Mouse (Mus musculus) neural tube, embryonic 10.5 days (tissue): ENCODE measurements around the gene Kif17.
"Not testable (repeated sequence)": the region's sequence is repeated elsewhere in the genome, so short reads cannot be mapped to it uniquely, and the experiment has no call there.

ENCODE experiments used
- DNase-seq: peaks from one replicate; pipeline ENCODE4 v3.0.0-alpha.2; 2017; ENCODE audit warnings: low spot score; ENCODE audit errors: extremely low spot score

Gene Kif17

DNA sequence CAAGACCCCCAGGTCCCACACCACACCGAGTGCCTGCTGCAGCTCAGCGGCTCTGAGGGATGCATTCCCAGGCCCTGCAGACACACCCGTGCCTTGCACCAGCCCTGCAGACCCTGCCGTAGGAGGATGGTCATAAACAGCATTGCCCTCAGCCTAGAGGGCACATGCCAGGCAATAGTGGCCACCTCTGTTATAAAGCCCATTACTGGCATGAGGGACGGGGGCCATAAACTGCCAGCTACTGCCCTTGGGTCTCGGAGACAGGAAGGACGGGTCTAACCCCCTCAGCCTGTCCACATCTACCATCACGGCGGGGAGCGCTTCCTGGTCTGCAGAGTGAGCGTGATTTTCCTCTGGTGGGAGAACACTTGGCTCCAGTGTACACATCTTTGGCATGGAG lies 62.8 kb downstream of the Kif17 start:
- DNase-seq, result no peak

DNA sequence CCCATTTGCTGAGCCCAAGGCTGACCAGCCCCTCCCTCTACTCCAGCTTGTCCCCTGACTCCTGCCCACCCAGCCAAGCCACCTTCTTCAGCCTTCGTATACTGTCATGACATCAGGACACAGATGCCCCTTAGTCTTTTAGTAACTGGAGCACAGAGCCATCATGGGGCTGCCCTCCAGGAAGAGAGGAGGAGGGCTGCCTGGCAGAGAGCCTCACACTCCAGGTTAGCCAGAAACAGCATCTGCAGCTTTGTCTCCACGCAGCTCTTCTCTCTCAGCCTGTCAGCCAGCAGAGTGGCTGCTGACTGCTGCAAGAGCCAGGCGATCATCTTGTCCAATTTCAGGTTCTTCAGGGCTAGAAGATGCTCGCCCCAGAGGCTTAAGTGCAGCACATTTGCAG lies 63.6 kb downstream of the Kif17 start:
- DNase-seq, result no peak

DNA sequence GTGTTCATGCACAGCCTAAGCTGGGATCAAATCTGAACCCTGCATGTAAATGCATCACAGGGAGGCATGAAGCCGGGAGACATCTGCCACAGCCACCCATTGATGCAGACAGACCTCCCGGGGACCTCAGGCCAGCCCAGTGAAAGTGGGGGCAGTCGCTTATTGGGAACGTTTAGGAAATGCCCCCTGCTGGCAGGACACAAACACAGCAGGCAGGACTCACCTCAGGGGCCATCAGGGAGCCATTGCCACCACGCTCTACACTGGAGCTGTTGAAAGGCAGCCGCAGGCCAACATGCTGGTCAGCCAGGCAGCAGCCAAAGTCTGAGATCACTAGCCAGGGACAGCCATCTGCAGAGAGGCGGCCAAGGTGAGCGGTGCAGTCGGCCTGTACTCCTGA lies 65.5 kb downstream of the Kif17 start:
- no peak for DNase-seq

DNA sequence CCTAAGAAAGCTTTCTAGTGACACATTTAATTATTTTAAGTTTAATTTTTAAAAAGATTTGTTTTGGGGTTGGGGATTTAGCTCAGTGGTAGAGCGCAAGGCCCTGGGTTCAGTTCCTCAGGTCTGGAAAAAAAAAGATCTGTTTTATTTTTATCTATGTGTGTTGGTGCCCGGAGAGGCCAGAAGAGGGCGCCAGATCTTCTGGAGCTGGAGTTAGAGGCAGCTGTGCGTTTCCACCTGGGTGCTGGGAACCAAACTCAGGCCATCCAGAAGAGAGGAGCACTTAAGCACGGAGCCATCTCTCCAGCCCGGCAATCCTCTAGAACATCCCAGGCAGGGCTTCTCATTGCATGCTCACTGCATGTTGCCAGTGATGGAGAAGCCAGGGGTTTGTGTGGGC lies 66.1 kb downstream of the Kif17 start:
- no peak for DNase-seq

DNA sequence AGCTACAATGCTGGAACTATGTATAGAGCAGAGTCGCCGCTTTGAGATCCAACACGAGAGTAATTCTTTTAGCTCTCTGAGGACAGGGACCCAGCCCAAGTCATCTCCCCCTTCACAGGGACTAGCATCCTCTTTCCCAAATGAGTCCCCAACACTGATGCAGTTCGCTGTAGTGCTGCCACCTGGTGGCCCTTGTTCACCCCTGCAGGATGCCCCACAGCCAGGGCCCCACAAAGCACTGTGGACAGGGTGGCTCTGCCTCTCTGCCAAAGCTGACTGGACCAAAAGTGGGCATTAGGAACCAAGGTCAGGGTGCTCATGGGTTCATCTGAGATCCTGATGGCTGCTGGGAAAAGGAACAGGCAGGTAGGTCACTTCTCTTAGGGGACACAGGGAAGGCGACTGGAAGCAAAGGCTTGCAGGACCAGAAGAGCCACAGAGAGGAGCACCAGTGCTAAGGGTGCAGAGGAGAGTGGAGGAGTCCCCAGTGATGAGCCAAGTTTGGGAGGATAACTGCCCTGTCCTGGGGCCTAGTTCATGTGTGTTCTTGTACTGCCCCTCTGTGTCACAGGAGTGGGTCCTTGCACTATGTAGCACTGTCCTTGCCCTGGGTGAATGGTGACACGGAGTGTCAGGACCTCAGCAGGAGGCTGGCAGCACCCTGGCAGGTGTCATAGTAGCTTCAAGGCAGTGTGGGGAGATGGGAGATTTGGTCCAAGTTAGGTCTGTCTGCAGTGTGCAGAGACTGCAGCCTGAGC lies 68.5 kb downstream of the Kif17 start:
- peak; percentile 68 for DNase-seq

DNA sequence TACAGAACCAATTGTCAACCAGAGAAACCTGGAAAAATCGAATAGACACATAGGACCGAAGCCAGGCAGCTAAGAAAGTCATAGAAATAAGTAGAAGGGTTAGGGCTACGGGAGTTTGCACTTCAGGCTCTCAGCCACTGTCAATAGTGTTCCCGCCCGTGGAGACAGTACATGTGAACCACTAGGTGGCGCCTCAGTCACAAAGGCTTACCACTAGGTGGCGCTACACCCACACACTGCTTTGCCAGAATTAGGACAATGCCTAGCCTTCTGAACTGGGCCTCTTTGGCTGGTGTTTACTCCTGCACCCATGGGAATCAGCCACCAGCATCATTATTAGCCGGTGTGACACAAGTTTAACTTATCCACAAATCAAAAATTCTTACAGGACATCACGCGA lies 69.3 kb downstream of the Kif17 start:
- peak; percentile 85 for DNase-seq

DNA sequence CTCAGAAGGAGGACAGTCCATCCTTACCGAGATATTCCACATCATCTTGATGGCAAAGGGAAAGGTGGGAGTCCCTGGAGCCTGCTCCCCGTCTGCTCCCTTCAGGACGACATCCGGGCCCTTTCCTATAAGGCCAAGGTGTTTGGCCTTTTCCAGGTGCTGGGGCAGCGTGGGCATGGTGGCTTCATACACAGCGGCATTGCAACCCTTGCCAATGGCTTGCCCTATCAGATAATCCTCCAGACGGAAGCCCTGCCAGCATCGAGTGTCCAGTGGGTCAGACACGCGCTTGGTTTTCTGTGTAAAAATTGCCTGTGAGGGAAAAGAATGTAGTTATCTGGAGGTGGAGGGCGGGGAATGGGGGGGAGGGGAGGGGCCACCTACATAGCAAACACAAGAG lies 70.5 kb downstream of the Kif17 start:
- no peak for DNase-seq

DNA sequence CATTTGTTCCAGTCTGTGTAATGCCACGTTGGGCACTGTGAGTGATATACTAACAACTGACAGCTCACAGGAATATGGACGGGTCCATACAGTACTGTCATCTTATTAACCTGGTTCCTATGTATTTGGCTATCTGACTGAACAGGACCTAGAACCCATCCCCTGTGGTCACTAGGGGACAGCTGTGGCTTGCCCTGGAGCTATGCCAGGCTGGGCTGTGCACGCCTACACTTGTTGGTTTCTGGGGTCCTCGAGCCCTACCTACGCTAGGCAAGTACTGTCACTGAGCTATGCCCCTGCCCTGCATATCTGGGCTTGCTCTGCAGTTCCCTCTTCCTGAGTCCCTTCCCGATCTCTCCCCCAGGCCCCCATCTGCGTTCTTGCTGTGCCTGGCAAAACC lies 71.3 kb downstream of the Kif17 start:
- DNase-seq, result no peak

DNA sequence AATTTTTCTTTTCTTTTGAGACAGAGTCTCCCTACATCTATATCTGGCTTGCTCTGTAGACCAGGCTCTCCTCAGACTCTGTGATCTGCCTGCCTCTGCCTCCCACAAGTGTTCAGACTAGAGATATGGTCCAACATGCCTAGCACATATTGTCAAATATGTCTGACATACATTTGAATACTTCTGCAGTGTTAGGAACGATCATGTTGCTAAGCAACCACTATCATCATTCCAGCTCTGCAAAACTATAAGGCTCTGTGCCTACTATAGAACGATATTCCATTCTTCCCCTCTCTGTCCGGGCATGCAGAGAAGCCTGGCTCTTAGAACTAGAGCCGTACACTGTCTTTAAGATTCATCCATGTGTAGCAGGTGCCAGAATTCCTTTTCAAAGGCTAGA lies 72.5 kb downstream of the Kif17 start:
- DNase-seq, result no peak

DNA sequence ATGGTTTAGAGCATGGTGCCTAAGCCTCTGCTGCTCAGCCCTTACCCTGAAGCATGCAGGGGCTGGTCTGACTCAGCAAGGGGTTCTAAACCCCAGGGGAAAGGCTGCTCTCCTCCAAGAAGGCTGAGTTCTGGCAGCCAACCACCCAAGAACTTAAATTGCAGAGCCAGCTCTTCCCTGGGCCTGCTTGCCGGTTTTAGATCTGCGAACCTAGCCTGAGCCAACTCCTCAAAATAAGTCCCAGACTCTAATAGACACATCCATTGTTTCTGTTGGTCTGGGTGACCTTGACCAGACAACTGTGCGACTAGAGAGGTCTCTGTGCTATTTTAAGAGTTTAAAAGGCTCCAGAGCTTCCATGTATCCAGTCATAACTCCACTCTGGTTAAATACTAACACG lies 73.5 kb downstream of the Kif17 start:
- DNase-seq, result no peak

DNA sequence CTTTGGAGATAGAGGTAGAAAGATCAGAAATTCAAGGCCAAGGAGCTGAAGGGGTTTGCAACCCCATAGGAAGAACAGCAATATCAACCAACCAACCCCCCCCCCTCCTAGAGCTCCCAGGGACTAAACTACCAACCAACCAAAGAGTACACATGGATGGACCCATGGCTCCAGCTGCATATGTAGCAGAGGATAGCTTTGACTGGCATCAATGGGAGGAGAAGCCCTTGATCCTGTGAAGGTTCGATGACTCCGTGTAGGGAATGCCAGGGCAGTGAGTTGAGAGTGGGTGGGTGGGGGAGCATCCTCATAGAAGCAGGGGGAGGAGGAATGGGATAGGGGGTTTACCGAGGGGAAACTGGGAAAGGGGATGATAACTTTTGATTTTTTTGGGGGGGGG lies 74.2 kb downstream of the Kif17 start:
- no peak for DNase-seq

DNA sequence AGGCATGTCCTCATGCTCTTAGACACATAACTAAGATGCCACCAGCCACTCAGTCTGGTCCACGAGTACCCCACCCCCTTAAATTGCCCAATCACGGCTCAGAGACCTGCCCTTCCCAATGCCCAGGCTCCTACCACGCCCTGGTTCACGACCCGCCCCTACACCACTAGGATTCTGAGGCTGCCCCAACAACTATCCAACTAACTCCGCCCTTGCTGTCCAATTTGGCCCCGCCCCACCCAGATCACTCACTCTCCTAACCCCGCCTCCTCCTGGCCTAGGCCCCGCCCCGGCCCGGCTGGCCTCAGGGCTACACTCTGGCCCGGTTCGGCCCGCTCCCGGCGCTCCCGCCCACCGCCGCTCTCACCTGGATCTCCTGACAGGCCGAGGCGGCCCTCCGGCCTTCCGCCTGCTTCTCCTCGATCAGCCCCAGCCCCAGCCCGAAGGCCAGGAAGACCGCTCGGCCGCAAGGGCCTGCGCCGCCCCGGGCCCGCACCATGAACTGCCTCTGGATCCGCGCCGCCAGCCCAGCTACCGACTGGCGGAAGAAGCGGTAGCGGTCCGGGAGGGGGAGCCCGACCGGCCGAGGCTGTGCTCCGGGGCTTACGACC lies 75.3 kb downstream of the Kif17 start:
- peak; percentile 88 for DNase-seq

DNA sequence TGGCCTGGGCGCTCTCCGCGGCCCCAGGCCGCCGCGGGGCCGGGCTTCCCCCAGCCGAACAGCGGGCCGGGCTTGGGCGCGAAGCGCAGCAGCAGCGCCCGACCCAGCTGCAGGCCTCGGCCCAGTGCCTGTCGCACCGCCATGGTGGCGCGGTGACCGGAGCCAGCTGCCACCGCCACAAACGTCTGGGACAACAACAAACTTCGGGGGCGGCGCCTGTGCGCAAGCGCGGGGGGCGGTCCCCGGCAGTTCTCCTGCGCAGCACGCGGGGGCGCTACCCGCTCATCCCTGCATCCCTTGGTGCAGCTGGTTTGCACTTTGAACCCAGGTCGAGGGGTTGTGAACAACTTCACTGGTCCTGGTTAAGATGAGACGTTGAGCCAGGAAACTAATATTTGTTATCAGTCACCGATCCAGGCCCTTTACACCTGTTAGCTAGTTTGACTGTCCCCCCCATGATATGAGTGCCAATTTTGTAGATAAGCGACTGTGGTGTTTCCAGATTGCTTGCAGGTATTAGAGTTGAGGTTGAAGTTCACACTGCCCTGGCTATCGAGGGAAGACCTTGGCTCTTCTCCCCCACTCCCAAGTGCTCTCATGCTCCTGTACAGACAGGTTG lies 76.0 kb downstream of the Kif17 start, which contains the start of gene Pink1:
Gene Pink1, minus strand, starts transcription at position 231 of the 619 bp plus-strand sequence.
- DNase-seq, result peak; percentile 83

DNA sequence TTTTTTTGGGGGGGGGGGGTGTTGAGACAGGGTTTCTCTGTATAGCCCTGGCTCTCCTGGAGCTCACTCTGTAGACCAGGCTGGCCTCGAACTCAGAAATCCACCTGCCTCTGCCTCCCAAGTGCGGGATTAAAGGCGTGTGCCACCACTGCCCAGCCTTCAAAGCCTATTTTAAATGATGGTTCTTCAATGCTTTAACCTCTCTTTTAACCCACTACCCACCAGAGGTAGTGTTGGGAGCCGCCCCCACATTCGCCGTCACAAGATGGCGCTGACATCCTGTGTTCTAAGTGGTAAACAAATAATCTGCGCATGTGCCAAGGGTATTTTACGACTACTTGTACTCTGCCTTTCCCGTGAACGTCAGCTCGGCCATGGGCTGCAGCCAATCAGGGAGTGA lies 76.9 kb downstream of the Kif17 start:
- DNase-seq, result not testable (repeated sequence)

DNA sequence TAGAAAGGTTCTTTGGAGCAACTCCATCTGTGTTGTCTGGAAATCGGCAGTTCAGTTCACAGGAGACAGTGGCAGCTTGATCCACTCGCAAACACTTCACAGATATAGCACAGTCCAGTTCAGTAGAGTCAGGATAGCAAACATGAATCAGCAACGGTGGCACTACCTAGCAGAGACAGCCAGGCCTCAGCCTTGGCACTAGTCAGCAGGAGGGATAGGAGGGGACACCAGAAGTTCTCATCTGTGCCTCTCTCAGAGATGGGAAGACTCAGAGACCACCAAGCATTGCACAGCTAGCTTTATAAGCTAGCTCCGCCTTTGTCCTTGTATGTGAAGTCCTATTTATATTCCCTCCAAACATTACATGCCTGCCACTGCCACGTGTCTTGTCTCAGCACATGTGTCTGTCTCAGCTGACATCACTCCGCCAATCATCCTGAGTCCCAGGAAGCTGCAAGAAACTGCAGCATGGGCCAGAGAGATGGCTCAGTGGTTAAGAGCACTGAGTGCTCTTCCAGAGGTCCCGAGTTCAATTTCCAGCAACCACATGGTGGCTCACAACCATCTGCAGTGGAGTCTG lies 77.7 kb downstream of the Kif17 start:
- no peak for DNase-seq

DNA sequence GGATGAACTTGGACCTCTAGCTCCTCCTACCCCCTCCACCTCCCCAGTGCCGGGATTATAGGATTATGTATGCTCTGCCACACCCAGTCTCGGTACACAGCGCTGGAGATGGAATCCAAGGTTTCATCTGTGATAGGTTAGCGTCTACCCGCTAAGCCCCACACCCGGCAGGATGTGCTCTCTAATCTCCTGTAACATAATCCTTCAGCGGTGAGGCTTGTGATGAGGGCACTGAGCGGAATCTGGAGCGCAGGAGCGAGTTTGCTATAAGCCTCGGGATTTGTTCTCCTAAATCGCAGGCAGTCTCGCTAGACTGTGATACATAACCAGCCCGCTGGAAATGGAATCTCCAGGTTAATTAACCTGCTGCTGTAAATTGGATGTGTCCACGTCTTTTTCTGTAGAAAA lies 80.0 kb downstream of the Kif17 start:
- DNase-seq, result no peak

DNA sequence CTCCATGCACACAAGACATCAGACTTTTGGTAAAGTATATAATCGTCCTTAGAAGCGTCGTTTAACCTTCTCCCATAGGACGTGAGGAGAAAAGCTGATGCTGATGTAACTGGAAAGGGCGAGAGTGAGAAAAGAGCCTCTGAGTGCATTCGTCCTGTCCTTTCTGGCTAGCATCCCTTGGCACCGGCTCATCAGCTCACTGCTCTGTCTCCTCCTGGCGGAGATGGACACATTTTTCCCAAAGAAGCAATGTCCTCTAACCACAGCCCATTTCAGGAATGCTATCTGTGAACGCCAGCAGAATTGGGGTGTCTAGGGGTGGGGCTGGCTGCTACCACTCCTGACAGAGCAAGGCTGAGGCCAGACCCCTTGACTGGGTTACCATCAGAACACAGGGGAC lies 81.4 kb downstream of the Kif17 start:
- no peak for DNase-seq

DNA sequence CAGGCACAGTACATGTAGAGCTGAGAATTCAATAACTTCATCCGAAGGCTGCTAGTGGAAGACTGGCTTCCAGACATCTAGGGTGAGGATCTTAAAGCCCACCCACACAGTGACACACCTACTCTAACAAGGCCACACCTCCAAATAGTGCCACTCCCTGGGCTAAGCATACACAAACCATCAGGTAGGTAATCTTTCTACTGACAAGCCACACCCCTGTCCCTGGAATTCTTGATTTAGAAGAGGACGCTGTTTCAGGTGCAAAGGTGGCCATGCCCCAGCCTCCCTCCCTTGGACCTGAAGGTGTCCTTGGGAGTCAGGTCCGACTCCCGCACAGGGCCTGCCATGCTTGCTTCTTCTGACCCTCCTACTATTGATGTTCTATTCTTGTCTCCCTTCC lies 82.9 kb downstream of the Kif17 start:
- DNase-seq, result no peak

DNA sequence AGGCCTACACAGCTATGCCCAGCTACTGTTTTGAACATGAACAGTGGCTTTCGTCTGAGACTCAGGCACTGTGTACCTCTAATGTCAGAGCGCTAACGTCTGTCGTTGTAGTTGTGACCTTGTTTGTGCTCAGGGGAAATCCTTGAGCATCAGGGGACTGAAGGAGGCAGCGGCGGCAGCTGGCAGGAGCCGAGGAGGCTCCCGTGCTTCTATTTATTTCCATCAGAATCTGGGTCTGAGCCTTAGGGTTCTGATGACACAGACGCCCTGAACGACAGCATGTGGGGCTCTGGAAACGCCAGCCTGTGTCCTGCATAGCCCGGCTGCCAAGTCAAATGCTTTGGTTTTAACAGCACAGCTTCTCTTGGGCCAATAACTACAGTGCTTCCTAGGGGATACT lies 84.8 kb downstream of the Kif17 start:
- no peak for DNase-seq

DNA sequence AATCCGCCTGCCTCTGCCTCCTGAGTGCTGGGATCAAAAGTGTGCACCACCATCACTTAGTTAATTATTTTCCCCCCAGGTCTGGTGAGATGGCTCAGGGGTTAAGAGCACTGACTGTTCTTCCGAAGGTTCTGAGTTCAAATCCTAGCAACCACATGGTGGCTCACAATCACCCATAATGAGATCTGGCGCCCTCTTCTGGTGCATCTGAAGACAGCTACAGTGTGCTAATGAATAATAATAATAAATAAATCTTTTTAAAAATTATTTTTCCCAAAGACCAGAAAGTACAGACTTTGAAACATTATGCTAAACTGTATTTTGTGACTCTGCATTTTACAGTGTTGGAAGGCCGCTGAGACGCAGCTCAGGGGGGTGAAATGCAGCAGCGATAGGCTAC lies 85.4 kb downstream of the Kif17 start:
- no peak for DNase-seq

DNA sequence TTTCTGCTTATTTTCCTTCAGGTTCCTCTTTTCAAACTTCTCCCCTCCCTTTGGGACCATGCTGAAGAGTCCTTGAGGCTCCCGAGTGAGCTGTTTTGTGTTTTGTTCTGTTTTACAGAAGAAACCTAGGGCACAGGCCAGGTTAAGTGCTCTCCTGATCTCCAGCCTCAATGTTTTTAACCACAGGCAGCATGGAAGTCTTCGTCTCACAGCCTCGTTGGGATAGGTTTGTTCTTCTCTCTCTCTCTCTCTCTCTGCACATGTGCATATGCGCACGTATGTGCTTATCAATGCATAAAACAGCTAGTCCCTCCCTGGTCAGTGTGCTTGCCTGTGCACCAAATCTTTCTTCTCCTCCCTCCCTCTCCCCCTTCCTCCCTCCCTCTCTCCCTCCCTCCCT lies 86.6 kb downstream of the Kif17 start:
- no peak for DNase-seq

DNA sequence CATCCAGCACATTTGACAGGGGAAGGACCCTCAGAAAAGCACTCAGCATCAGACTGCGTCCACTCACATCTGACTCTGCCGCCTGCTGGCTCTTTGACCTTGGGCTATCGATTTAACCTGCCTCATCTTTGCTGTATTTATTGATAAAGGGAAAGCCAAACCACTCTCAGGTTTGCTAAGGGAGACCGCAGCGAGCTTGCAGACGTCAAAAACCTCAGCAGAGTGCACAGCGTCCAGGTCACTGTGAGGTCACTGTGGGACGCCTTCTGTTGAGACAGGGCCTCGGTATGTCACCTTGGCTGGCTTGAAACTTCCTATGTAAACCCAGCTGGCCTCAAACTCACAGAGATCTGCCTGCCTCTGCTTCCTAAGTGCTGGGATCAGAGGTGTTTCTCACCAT lies 87.1 kb downstream of the Kif17 start:
- DNase-seq, result no peak
